In the genomic region with DNA sequence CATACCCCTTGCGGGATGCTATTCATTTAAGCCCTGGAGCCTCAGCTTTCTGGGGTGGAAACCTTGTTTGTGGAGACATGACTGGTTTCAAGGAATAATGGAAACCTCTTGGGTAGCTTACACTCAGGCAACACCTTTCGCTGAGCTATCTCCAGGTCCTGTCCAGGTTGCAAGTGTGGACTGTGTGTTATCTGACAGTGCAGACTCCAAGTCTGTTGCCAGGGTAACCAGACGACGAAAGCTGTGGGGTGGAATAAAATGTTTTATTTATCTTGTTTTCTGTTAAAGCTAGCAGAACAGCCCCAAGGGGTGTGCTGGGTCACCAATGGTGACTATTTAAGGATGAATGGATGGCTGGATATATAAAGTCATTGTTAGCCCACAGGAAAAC, we compare ENCODE assay signal across 18 mouse cellular contexts. TPM values are rescaled to one million over a fixed set of nuclear protein-coding genes. Genes with fewer than 3 reads are reported as not detected.
DNase-seq lines count a peak whose midpoint lies in the region; ATAC-seq and TF ChIP-seq lines count a peak whose summit lies in the region.
"Had no signal": no experiment of that assay in that cellular context is flagged by ENCODE, and none has a peak within 500 bp of the region (broad histone marks: within the 10 kb centered on the region; RNA-seq: fewer than 3 reads in every experiment).

No protein-coding gene starts in this region.

- H3K36me3 ChIP-seq in stomach, embryonic 15.5 days = no peaks in the 10 kb centered on the region
- no peaks in the 10 kb centered on the region for H3K36me3 ChIP-seq in stomach, postnatal 0 days (ENCODE audit: control insufficient read depth, insufficient read depth, low read length)
- no peaks in the 10 kb centered on the region for H3K36me3 ChIP-seq in hindbrain, embryonic 16.5 days (ENCODE audit: control insufficient read depth, insufficient read depth, low read length)
- no peaks in the 10 kb centered on the region for H3K36me3 ChIP-seq in liver, embryonic 16.5 days (ENCODE audit: control insufficient read depth, insufficient read depth)

- H3K27ac ChIP-seq in stomach, embryonic 15.5 days = no peak overlapping the region
- no peak overlapping the region for H3K27ac ChIP-seq in stomach, postnatal 0 days (replicated peaks)
- H3K27ac ChIP-seq in hindbrain, embryonic 16.5 days (ENCODE audit: low read depth, low read length) = no peak overlapping the region
- H3K27ac ChIP-seq in liver, embryonic 16.5 days (ENCODE audit: low read length) = no peak overlapping the region
- H3K27ac ChIP-seq: limb, embryonic 10.5 days had no signal

- DNase-seq in stomach, postnatal 0 days (ENCODE audit: low spot score) = no peak
- DNase-seq in retina, postnatal 1 day = peak; percentile 50
- DNase-seq in right cerebral cortex, postnatal 10 days (ENCODE audit: low spot score in 2 of 2) = no peak
- no peak for DNase-seq in lung, postnatal 4 days
- DNase-seq: adrenal gland, postnatal 25 days; cerebellum, postnatal 14 days; gastrocnemius, postnatal 14 days; kidney, adult 18-20 months; kidney, postnatal 25 days; layer of hippocampus, postnatal 36 days; lung, embryonic 14.5 days; thymus, postnatal 14 days had no signal

- H3K9me3 ChIP-seq in stomach, embryonic 15.5 days = no peaks in the 10 kb centered on the region
- no peaks in the 10 kb centered on the region for H3K9me3 ChIP-seq in stomach, postnatal 0 days (ENCODE audit: control insufficient read depth, low read length)
- H3K9me3 ChIP-seq in hindbrain, embryonic 16.5 days (ENCODE audit: control insufficient read depth, low read length) = no peaks in the 10 kb centered on the region
- H3K9me3 ChIP-seq in liver, embryonic 16.5 days (replicated peaks; ENCODE audit: control insufficient read depth, low read length) = no peaks in the 10 kb centered on the region
- H3K9me3 ChIP-seq: limb, embryonic 10.5 days had no signal

- H3K4me3 ChIP-seq in stomach, embryonic 15.5 days (replicated peaks) = no peak overlapping the region
- H3K4me3 ChIP-seq in stomach, postnatal 0 days (ENCODE audit: low read depth, low read length) = no peak overlapping the region
- H3K4me3 ChIP-seq in hindbrain, embryonic 16.5 days (ENCODE audit: low read length) = no peak overlapping the region
- H3K4me3 ChIP-seq in liver, embryonic 16.5 days (ENCODE audit: low read depth, low read length) = no peak overlapping the region
- H3K4me3 ChIP-seq: erythroblast, embryonic 14.5 days; limb, embryonic 10.5 days had no signal

- TF ChIP-seq CTCF in stomach, postnatal 0 days (IDR thresholded peaks at IDR 0.05; ENCODE audit: low read depth) = no peak

- WGBS in stomach, embryonic 15.5 days = 52% methylated on average over 4 of the region's 4 CpGs
- WGBS in stomach, postnatal 0 days = 58% methylated on average over 4 of the region's 4 CpGs
- 56% methylated on average over 4 of the region's 4 CpGs for WGBS in hindbrain, embryonic 16.5 days
- WGBS in liver, embryonic 16.5 days (ENCODE audit: insufficient replicate concordance) = 45% methylated on average over 4 of the region's 4 CpGs

- no peak overlapping the region for H3K9ac ChIP-seq in stomach, embryonic 15.5 days
- H3K9ac ChIP-seq in stomach, postnatal 0 days (ENCODE audit: low read length) = no peak overlapping the region
- H3K9ac ChIP-seq in hindbrain, embryonic 16.5 days (ENCODE audit: low read depth, low read length) = no peak overlapping the region
- H3K9ac ChIP-seq in liver, embryonic 16.5 days (ENCODE audit: low read depth, low read length) = no peak overlapping the region
- H3K9ac ChIP-seq: lung, embryonic 14.5 days had no signal

- no peak for TF ChIP-seq EP300 in stomach, postnatal 0 days (optimal IDR thresholded peaks at IDR 0.05)

- H3K27me3 ChIP-seq in stomach, embryonic 15.5 days (replicated peaks) = no peaks in the 10 kb centered on the region
- no peaks in the 10 kb centered on the region for H3K27me3 ChIP-seq in stomach, postnatal 0 days (ENCODE audit: control insufficient read depth, insufficient read depth, low read length)
- H3K27me3 ChIP-seq in hindbrain, embryonic 16.5 days (replicated peaks; ENCODE audit: control insufficient read depth, insufficient read depth, low read length) = no peaks in the 10 kb centered on the region
- no peaks in the 10 kb centered on the region for H3K27me3 ChIP-seq in liver, embryonic 16.5 days (ENCODE audit: control insufficient read depth, insufficient read depth, low read depth, low read length)

- ATAC-seq in stomach, embryonic 15.5 days (ENCODE audit: insufficient read depth, low FRiP score, low read depth) = 0 out of 2 replicates have a peak, but pooled peaks have one; percentile 28
- no peak; the same call in 1 of the 2 replicates for ATAC-seq in stomach, postnatal 0 days (ENCODE audit: low FRiP score, low TSS enrichment)
- ATAC-seq in hindbrain, embryonic 16.5 days = 0 out of 2 replicates have a peak, but pooled peaks have one; percentile 31
- peak; percentile 68 for ATAC-seq in liver, embryonic 16.5 days (ENCODE audit: low read depth)
- ATAC-seq: CD4-positive, CD25-positive, alpha-beta regulatory T cell, adult 4 months had no signal

- H3K4me1 ChIP-seq in stomach, embryonic 15.5 days = no peaks in the 10 kb centered on the region
- H3K4me1 ChIP-seq in stomach, postnatal 0 days (replicated peaks; ENCODE audit: control insufficient read depth, insufficient read depth) = no peaks in the 10 kb centered on the region
- no peaks in the 10 kb centered on the region for H3K4me1 ChIP-seq in hindbrain, embryonic 16.5 days (ENCODE audit: control insufficient read depth, insufficient read depth, low read depth, low read length)
- peaks cover 5% of the 10 kb centered on the region for H3K4me1 ChIP-seq in liver, embryonic 16.5 days (ENCODE audit: control insufficient read depth, low read depth, low read length)
- H3K4me1 ChIP-seq: limb, embryonic 10.5 days had no signal

- no peak overlapping the region for H3K4me2 ChIP-seq in stomach, embryonic 15.5 days
- no peak overlapping the region for H3K4me2 ChIP-seq in stomach, postnatal 0 days (replicated peaks; ENCODE audit: low read depth)
- H3K4me2 ChIP-seq in hindbrain, embryonic 16.5 days (ENCODE audit: low read length) = no peak overlapping the region
- no peak overlapping the region for H3K4me2 ChIP-seq in liver, embryonic 16.5 days (ENCODE audit: low read depth, low read length)
- H3K4me2 ChIP-seq: lung, embryonic 14.5 days had no signal

RNA-seq across cellular contexts. Expression of gene Cdk1, which starts 24.1 kb away (rescaled TPM):
- polyA plus RNA-seq in stomach, embryonic 15.5 days (2015; fragmentation: Nextera tagmentation; extraction: Ambion mirVana) = 411 and 449 TPM in 2 replicates
- polyA plus RNA-seq in stomach, postnatal 0 days (2015; fragmentation: Nextera tagmentation; extraction: Ambion mirVana) = 104 and 147 TPM in 2 replicates
- polyA plus RNA-seq in hindbrain, embryonic 16.5 days (2015; fragmentation: Nextera tagmentation; extraction: Ambion mirVana) = 82.9 and 89.3 TPM in 2 replicates
- 254 and 271 TPM in 2 replicates for polyA plus RNA-seq in liver, embryonic 16.5 days (2015; fragmentation: Nextera tagmentation; extraction: Ambion mirVana)
